Mouse (Mus musculus) fibroblast of lung, adult 2 months (primary cell): ENCODE measurements around the gene Tmem108.

Experiments
- DNase-seq: peaks from one replicate; pipeline ENCODE4 v3.0.0-alpha.2; 2011; ENCODE audit warnings: low read depth

The Tmem108 gene

DNA sequence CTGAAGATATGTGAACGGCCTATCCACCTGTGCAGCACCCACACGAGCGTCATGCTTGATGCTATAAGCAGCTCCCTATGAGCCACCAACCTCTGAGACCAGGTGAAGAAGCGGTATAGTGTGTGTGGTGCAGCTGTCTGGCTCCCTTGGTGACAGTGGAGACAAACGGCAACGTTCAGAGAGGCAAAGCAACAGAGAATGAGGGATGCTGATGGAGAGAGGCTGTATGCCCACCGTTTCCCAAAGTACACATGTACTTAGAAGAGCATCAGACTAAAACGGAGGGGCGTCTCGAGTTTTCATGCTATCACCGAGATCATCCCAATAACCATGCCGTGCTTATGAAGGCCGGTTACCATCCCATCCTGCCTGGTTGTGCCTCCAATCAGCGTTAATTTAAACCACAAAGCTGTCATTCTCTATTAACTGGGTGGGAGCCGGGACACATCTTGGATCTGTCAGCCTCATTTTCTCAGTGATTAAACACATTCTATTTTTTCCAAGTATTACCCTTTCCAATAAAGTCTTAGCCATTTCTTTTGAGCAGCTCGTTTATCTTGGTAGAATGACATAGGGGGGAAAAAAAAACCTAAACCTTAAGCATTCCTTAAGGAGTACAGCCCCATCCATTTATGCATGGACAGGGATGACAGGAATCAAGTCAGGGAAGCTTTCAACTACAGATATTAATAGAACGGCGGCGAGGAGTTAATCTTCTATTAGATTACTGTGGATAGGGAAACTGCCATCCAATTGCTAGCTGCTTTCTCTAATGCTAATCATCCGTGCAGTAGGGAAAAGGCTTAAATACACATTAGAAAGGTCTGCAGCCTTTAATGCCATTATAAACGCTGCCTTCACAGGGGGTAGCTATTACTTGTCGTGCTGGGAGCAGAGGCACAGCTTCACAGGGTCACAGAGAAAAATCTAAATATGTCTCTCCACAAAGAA, 214.7 kb downstream of the Tmem108 start:
- DNase-seq, result no peak

- no peak for DNase-seq
These were observed 215.9 kb downstream of the Tmem108 start for GRCm38 (mm10) chr9:103545729-103546128.

DNA sequence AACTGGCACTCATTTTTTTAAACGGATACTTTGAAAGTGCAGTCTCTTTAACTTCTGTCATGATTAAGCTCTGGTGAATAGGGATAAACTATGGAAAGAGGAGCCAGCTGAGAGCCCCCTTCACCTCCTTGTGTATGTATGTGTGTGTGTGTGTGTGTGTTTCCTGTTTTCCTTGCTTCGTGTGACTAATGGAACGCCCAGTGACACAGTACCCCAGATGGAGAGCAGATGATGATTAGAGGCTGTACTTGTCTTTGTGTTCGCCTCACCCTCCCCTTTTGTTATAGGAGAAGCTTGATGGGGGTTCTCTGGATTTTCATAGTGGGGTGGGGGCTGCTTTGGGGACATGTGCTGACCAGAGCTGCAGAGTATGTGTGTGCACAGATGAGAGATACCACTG, 216.4 kb downstream of the Tmem108 start:
- no peak for DNase-seq

DNA sequence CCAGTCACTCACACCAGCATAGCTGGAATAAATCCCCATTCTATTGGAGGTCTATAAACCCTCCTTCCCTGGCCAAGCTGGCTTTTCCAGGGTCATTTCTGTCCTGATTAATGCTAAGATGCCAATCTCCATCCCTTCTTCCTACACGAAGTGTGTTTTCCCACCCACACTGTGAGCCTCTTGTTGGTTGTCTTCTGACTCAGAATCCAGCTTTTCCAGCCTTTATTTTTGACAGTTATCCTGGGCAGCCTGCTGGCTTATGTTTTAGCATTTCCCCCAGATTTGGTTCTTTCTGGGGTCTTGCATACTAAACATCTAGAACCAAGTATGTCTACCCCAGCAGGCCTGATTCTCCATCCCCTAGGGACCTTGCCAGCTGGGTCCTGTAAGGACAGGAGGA, 217.0 kb downstream of the Tmem108 start:
- DNase-seq, result no peak

- no peak for DNase-seq
These were observed 221.1 kb downstream of the Tmem108 start for GRCm38 (mm10) chr9:103540518-103540917.

- no peak for DNase-seq
These were observed 223.4 kb downstream of the Tmem108 start for GRCm38 (mm10) chr9:103538047-103538816.

DNA sequence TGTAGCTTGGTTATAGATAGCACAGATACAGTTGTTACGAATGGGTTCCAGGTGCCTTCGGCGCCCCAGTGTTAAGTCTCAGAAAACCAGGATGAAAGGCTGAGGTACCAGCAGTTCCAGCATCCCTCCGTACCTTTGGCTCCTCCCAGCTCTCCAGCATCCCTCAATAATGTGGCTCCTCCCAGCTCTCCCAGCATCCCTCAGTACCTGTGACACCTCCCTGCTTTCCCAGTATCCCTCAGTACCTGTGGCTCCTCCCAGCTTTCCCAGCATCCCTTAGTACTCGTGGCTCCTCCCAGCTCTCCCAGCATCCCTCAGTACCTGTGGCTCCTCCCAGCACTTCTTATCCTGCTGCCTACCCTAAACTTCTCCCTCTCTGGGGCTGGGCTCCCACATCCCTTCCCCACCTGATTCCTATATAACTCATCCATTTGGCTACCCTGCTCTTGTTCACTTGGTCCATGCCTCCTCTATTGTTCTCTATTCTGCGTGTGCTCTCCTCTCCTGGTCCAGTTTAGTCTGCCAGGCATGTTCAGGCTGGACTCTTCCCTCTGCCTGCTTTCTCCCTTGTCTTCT, 225.5 kb downstream of the Tmem108 start:
- DNase-seq, result no peak

GRCm38 (mm10) chr9:103525041-103525537, 236.5 kb downstream of the Tmem108 start:
- no peak for DNase-seq

- DNase-seq, result no peak
These were observed 237.0 kb downstream of the Tmem108 start for GRCm38 (mm10) chr9:103524600-103524999.

DNA sequence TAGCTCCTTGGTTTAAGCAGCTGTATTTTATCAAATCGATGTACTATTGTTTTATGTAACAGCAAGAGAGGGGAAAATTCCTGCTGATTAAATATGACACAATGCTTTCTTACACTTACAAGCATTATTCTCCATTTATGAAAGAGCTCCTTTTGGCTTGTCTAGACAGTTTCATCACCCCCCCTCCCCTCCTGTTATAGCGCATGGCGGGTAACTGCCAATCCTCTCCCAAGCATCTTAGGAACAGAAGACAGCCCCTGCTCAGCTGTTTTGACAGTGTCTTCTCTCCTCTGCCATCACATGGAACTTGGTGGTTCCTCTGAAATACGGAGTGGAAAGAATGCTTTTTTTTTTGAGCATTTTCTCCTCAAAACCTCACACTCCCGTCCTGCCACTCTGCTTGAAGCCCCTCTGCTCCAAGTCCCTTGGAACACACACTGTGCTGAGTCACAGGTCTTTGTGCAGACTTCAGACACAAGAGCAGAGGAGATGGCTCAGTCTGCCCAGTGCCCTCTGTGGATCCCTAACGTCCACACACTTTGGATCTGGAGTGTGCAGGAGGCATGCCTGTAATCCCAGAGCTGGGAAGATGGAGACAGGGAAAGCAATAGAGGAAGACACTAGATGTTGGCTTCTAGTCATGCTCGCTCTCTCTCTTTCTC, 237.8 kb downstream of the Tmem108 start:
- no peak for DNase-seq

- no peak for DNase-seq
These were observed 238.6 kb downstream of the Tmem108 start for GRCm38 (mm10) chr9:103523008-103523407.

- DNase-seq, result no peak
These were observed 247.8 kb downstream of the Tmem108 start for GRCm38 (mm10) chr9:103513884-103514283.

DNA sequence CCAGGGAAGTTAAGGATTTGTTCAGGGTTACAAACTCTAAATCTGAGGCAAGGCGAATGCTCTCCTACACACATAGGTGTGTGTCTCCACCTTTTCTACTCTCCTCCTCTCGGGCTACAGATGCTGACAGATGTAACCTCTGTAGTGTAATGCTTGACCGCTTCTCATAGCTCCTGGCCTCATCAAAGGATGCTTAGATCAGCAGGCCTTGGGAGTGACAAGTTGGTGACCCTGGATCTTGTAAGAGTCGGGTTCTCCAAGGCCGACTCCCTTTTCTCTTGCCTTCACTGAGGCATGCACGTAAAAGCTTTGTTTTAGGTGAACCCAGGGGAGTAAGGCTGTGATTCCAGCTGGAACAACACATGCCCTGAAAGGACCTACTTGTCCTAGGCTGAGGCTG, 249.4 kb downstream of the Tmem108 start:
- DNase-seq, result no peak

DNA sequence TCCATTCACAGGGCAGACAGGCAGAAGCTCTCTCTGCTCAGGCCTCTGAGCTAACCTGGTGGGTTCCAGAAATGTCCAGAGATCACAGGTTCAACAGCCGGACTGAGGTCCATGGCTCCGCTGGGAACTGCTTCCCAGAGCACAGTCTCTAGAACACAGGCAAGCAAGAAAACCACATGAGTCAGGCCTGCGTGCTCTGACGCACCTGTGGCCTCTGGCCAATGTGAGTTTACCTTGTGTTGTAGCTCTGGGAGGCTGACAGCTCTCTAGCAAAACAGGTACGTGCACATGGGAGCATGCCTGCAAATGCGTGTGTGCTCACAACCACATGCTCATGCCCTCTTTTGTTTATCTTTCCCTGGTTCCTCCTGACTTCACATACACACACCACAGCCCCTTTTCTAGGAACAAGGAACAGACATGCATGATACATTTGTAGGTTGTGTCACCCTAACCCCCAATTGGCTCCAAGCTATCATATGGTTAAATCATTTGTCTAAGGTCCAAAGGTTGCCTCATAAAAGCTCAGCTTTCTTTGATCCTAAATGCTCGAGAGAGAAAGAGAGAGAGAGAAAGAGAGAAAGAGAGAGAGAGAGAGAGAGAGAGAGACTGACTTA, 254.6 kb downstream of the Tmem108 start:
- no peak for DNase-seq

- DNase-seq, result no peak
These were observed 256.6 kb downstream of the Tmem108 start for GRCm38 (mm10) chr9:103505067-103505466.

- DNase-seq, result no peak
These were observed 257.0 kb downstream of the Tmem108 start for GRCm38 (mm10) chr9:103504646-103505045.

DNA sequence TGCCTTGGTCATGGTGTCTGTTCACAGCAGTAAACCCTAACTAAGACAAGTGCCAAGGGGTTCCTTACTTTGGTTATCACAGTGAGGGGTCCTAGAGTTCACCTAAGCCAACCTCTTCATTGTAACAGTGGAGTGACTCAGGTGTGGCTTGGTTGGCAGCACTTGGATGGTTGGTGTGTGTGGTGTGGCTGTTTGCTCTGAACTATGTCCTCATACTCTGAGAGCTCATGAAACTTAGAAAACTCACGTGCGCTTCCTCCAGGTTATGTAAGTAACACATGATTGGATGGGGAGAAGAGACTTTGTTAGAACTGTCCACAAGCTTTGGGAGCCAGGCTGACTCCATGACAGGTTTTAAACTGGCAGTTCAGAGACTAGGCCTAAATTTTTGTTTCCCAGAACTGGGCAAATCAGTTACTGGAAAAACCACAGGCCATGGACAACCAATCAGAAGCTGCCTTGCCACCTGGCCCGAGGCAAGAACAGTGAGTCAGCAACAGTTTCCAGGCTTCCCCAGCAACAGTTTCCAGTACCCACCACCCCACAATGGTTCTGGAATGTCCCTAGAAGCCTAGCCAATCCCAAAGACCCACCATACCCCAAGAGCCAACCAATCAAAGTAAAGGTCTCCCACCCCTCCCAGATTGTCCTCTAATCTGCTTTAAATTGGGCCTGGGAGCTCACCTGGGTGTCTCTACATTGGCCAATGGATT, 257.9 kb downstream of the Tmem108 start:
- no peak for DNase-seq

DNA sequence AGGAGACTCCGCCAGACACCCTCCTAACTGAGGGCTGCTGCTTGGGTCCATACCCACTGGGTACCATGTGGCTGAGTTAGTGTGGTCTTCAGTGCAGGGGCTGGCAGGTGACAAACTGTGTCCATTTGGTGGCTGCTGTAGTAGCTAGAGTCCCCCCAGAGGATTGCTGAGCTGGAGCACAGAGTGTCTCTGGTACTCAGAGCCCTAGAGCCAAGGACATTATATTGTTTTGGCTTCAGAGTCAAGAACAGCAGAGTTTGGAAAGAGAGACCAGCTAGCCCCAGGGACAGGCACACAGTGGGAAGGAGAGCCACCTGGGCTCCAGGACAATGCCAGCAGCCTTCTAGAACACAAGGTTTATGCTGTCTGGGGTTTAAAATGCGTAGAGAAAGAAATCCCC, 259.0 kb downstream of the Tmem108 start:
- DNase-seq, result no peak

DNA sequence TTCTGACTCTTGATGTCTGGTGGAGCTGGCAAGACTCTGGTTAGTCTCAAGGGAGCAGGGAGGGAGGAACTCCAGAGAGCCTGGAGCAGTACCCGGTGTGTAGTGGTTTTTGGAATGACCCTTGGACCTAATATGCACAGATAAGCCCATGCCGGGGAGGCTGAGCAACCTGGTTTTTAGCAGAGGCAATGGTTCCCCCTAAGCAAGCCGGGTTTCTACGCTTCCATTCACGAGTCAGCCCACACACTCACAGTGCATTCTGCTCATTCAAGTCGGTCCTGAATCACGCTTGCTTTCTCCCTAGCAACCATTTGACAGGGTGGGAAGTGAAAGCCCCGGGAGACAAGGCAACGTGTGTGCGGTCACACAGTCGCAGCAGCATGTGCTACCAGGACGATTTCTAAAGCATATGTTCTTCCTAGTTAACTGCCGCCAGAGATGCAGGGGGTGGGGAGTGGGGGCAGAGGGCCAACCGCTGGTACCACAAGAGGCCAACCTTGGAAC, 259.7 kb downstream of the Tmem108 start:
- no peak for DNase-seq

DNA sequence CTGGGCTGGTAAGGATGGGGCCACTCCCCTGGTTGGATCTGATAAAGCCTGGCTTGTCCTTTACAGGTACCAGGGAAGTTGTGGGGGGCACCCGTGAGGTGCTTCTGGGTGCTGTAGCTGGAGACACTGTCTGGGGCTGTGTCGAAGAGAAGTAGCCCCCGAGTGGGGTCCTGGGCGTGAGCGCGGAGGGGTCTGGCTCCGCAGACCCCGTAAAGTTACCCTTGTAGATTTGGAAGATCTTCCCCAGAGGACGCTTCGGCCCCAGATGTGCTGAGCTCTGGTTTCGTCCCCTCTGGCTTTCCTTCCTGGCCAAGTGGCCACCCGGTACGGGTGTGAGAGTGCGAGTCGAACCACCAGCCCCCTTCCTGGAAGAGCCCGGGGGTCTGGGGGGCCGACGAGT, 262.3 kb downstream of the Tmem108 start:
- no peak for DNase-seq

GRCm38 (mm10) chr9:103498699-103499098, 262.9 kb downstream of the Tmem108 start:
- DNase-seq, result no peak
